Mouse (Mus musculus) ES-E14 (cell line): ENCODE results near the gene Zdhhc14.

Experiments used
- HCFC1 ChIP-seq: IDR thresholded peaks from 2 replicates; pipeline ENCODE4 v1.6.1; 2012; ENCODE audit warnings: low read length, inconsistent platforms, borderline replicate concordance; ENCODE audit not compliant: insufficient read depth
- MAFK ChIP-seq: IDR thresholded peaks from 2 replicates; pipeline ENCODE4 v1.6.1; 2014; ENCODE audit warnings: mild to moderate bottlenecking, low read depth, low read length, inconsistent platforms; ENCODE audit not compliant: insufficient read depth
- ZC3H11A ChIP-seq: IDR thresholded peaks from 2 replicates; pipeline ENCODE4 v1.6.1; 2012; ENCODE audit warnings: low read depth, mild to moderate bottlenecking, inconsistent platforms, low read length, borderline replicate concordance
- ZNF384 ChIP-seq: IDR thresholded peaks from 2 replicates; pipeline ENCODE4 v1.6.1; 2012; ENCODE audit warnings: low read depth, low read length, inconsistent platforms

- TF ChIP-seq ZC3H11A (no peak), MAFK (no peak), HCFC1 (no peak), ZNF384 (no peak)
These were observed 150.8 kb downstream of the Zdhhc14 start for GRCm38 (mm10) chr17:5642918-5643721.
